Mouse (Mus musculus): ENCODE results near the gene Sun1. TPM values are rescaled to one million over a fixed set of nuclear protein-coding genes. Genes with fewer than 3 reads are reported as not detected.

The Sun1 gene
- total RNA-seq, 1 experiment from 2014 or later = 51.7 TPM

DNA sequence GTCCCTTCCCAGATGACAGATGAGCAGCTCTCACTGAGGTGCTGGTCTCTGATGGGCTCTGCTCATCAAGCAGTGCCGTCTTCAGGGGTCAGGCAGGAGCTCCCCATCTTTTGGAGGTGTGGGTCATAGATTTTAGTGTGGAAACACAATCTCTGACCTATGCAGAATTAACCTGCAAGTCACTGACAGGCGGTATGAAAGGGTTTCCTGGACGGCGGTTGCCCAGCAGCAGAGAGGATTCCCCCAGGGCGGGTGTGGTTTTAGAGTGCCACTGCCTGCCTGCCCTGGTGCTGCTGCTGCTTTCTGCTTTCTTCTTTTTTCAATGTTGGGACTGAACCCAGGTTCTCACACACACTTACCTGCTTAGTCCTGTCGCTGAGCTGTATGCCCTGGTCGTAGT, 6.1 kb downstream of the Sun1 start:
- peak; percentile 69 for ATAC-seq (replicated peaks; ENCODE audit: low read depth, poor library complexity, severe bottlenecking)

DNA sequence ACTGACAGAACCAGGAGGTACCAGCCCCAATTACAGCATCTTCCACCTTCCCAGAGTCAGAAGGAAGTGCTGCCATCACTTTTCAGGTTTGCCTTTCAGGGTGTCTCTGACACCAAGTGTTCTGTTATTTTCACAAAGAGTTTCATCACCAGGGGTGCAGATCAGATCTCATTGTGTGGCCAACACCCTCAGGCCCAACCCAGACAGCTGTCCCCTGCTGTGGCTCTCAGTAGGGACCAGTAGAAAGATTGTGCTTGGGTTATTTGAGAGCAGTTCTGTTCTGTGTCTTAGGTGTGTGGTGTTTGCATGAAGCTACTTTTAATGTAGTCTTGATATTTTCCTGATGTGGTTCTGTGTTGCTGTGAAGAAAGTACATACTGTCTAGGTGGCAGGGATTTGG, 7.7 kb downstream of the Sun1 start:
- ATAC-seq (replicated peaks; ENCODE audit: low read depth, poor library complexity, severe bottlenecking) = no peak

DNA sequence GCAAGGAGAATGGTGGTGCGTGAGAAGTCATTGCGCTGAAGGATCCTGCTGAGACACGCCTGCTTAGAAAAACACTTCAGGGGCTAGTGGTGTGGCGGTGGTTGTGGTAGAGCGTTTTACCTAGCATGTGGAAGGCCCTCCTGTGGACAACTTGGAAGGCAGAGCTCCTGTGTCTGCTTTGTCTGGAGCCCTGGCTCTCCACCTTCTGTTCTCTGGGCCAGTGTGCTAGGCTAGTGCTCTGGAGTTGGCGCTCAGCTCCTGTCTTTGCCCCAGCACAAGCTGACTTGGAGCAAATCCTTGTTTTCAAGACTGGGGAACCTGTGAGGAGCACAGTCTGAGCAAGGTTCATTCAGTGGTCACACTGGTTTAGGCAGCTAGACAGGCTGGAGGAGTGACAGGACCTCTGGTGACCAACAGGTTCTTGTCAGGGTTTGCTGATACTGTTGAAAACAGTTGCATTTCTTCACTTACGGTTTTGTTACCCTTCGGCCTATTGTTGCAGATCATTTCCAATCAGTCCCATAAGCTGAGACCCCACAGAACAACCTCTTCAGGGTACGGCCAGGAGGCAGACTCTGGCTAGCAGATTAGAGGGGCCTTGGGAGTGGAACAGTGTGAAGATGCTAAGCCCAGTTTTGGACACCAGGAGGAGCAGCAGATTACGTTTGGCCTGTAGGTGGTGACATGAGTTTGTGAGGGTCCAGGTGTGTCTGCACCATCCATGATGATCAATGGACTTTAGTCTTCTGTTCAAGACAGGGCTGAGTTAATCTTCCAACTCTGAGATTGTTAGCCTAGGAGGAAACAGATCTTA, 8.6 kb downstream of the Sun1 start:
- no peak; the same call in 1 of the 2 replicates for ATAC-seq (replicated peaks; ENCODE audit: low read depth, poor library complexity, severe bottlenecking)

DNA sequence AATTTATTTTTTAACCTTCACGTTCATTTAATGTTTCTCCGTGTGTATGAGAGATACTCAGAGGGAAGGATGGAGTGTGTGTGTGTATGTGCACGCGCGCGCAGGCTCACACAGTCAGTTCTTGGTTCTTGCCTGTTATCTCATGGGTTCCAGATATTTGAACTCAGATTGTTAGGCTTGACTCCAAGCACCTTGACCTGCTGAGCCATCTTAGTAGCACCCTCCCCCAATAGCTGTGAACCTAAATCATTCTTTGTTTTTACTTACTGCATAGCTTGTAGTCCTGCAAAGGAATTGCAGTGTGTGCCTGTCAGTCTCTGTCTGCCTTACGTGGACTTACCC, 9.2 kb downstream of the Sun1 start:
- ATAC-seq (replicated peaks; ENCODE audit: low read depth, poor library complexity, severe bottlenecking) = no peak

DNA sequence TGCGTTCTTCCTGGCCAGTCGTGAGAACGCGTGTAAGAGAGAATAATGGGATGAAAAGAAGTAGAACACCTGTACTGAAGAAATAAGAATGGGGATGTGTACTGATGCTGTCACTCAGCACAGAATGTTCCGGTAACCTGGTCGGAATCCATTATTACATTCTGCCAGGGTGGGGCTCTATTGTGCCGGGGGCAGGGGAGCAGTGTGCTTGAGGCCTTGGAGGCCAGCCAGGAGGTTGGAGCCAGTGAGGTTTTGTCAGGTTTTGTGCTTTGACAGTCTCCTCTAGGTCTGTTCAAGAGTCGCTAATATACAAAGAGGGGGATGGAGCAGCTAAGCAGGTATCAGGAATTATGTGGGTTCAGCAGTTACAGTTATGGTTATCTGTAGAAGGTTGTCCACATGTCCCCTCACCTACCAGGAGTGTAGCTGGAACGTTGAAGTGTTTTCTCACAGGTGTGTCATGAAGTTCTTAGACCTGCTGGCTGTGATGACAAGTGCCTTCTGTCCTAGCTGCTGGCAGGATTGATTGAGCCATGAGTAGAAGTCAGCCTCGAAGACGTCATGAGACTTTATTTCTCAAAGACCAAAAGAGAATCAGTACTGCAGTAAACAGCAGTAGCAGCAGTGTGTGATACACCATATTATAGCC, 11.4 kb downstream of the Sun1 start:
- ATAC-seq (replicated peaks; ENCODE audit: low read depth, poor library complexity, severe bottlenecking) = no peak

DNA sequence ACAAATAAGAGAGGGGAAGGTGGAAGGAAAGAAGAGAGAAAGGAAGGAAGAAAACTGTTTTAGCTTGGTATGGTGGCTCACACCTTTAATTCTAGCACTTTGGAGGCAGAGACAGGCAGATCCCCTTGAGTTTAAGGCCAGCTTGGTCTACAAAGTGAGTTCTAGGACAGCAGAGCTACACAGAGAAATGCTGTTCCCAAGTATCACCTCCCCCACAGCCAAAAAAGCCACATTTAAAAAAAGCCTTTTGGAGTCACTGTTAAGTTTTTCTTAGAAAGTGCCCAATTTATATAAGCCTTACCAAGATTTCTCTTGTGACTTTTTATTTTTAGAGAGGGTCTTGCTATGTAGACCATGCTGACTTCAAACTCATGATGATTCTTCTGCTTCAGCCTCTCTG, 13.9 kb downstream of the Sun1 start:
- no peak for ATAC-seq (replicated peaks; ENCODE audit: low read depth, poor library complexity, severe bottlenecking)

DNA sequence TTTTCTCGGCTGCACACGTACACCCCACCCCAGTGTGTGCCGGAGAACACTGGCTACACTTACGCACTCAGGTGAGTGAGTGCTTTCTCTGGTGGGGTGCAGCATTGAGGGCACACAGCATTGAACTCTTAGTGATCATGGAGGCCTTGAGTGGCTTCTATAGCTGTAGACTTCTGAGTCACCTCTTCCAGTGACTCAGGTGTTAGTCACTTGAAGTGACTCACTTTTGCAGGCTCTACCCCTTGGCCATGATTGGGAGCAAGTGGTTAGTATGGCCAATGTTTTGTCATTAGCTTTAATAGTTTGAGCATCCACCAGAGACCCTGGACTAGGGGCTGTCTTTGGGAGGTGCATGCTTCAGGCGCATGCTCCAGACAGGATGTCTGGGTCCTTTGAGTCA, 14.7 kb downstream of the Sun1 start:
- no peak for ATAC-seq (replicated peaks; ENCODE audit: low read depth, poor library complexity, severe bottlenecking)

DNA sequence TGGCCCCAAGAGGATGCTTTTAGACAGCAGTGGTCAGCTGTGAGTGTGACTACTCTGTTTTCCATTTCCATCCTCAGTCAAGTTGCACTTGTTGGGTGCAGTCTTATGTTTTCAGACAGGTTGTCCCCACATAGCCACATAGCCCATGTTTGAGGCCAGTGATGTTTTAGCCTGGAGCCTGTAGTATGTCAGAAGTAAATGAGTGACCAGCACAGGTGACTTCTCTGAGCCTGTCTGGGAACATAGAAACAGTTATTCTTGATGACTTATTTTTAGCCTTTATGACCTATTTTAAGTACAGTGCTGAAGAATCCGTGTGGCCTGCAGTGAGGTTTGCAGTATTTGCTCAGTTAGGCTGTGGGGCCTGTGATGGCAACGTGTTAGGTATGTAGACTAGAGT, 15.7 kb downstream of the Sun1 start:
- no peak for ATAC-seq (replicated peaks; ENCODE audit: low read depth, poor library complexity, severe bottlenecking)

DNA sequence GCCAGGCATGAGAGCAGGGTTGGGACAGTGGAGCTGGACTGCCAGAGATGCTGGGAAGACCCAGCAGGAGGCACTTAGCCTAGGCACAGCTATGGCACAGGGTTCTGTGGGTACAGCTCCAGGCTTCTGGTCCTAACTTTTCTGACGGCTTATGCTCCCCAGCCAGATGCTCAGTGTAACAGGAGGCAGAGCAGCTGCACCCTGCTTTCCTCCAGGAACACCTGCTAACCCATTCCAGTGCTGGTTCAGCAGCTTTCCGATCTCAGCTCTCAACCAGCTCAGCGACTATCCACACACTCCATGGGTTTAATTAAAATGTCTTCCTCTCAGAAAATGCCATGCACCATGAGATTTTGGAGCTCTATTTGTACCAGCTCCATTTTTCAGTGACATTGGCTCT, 16.3 kb downstream of the Sun1 start:
- no peak for ATAC-seq (replicated peaks; ENCODE audit: low read depth, poor library complexity, severe bottlenecking)

DNA sequence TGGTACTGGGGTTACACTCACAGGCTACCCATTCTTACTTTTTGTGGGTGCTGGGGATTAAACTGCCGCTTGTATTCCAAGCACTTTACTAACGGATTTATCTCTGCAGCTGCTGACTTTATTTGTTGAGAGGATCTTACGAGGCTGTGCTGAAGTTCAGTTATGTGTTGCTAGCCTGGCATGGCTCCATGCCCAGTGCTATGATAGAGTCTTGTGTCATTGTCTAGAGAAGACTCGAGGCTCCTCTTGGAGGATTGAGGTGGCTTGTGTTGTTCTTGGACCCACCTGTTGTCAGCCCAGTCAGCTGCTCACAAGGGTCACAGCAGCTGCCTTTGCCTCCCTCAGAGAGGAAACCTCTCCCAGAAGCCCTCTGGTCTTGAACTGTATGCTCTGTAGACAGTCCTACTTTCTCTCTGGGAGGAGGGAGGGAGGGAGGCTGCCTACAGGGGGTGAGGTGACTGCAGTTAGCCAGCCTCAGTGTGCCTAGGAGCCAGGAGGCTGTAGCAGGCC, 19.6 kb downstream of the Sun1 start:
- ATAC-seq (replicated peaks; ENCODE audit: low read depth, poor library complexity, severe bottlenecking) = no peak

DNA sequence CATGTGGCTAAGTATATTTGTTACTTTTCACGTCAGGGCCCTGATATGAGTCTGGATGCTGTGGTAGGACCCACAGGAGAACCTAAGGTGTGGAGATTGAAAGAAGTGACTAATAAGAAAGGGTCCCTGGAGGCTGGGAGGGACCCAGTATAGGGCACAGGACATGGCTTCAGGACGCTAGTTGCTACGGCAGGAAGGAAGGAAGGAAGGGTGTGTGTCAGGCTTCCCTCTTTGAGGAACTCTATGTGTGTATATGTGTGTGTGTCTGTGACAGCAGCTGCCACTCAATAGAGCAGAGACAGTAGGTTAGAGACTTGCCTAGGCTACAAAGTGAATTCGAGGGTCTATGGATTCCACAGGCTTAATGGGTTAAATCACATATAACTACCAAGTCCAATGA, 20.2 kb downstream of the Sun1 start:
- no peak for ATAC-seq (replicated peaks; ENCODE audit: low read depth, poor library complexity, severe bottlenecking)

DNA sequence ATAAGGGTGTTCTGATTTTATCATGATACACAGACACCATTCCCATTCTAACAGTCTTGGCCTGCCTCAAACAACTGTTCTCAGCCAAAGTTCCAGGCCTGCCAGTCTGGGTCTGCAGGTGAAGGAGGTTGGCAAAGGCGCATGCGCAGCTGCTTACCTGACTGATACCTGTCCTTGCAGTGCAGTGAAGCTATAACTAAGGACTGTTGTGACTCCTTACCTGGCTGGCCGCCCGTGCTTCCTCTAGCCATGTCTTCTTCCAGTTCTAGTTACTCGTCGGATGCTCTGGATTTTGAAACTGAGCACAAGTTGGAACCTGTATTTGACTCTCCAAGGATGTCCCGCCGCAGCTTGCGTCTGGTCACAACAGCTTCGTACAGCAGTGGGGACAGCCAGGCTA, 22.9 kb downstream of the Sun1 start:
- ATAC-seq (replicated peaks; ENCODE audit: low read depth, poor library complexity, severe bottlenecking) = no peak

DNA sequence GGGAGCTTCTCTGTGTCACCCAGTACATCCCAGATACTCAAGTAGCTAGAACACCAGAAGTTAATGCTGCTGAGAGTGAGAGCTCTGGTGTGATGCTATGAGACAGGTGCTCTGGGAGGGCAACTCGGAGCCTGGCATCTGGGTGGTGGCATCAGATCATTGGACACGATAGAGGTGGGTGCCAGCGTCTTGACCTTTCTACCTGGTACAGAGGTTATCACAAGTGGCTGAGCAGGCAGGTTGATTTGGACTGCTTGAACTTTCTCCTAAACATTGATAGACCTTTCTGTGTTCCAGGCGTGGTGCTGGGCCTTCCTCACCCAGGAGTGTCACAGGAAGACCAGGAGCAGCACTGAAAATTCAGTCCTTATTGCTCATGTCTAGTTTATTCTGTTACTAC, 26.8 kb downstream of the Sun1 start:
- ATAC-seq (replicated peaks; ENCODE audit: low read depth, poor library complexity, severe bottlenecking) = no peak

DNA sequence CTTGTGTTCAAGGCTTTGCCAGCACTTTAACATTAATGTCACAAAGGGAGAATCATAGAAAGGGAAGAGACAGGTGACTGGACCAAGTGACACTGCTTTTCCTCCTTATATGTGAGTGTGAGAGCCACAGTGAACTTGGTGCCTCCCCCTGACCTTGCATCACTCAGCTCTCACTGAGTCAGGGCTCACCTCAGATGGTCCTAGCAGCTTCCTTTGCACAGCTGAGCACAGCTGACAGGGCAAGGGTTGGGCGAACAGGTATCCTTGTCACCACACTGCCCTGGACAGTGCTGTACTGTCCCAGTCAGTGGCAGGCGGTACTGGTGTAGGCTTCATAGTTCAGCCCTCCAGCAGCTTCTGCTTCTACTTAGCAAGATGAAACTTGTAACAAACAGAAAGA, 27.2 kb downstream of the Sun1 start:
- ATAC-seq (replicated peaks; ENCODE audit: low read depth, poor library complexity, severe bottlenecking) = no peak; the same call in 1 of the 2 replicates

DNA sequence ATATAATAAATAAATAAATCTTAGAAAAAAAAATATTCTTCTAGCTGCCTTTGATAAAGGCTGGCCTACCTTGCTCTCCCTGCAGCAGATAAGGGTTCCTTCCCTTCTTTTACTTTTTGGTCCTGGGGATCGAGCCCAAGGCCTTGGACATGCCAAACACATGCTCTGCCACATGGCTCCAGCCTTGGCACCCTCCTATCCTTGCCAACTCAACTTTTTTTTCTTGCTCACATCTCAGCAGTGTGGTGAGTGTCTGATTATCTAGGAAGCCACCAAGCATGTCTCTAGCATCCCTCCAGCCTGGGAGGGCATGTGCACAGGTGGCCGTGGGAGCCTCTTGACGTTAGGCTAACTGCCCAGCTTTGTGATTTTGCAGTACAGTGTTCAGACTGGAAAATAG, 27.9 kb downstream of the Sun1 start:
- no peak for ATAC-seq (replicated peaks; ENCODE audit: low read depth, poor library complexity, severe bottlenecking)

DNA sequence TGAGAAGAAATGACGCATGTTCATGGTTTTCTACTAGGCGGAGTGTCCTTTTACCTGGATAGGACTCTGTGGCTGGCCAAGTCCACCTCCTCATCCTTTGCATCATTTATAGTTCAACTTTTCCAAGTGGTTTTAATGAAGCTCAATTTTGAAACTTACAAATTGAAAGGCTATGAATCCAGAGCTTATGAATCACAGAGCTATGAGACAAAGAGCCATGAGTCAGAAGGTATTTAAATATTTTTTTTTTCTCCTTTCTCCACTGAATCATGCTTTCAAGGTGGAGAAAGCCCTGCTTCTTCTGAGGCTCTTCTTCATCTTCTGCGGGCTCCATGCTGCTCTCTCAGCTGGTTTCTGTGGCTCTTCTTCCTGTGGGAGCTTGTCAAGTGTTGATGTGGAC, 29.3 kb downstream of the Sun1 start:
- ATAC-seq (replicated peaks; ENCODE audit: low read depth, poor library complexity, severe bottlenecking) = no peak

DNA sequence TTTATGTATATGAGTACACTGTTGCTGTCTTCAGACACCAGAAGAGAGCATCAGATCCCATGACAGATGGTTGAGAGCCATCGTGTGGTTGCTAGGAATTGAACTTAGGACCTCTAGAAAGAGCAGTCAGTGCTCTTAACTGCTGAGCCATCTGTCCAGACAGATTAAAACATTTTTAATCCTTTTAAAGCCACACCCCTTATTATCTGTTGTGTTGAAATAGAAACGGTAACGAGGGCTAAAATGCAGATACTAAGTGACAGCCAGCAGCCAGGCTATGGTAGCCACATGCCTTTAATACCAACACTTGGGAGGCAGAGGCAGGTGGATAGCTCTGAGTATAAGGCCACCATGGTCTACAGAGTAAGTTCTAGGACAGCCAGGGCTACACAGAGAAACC, 31.6 kb downstream of the Sun1 start:
- ATAC-seq (replicated peaks; ENCODE audit: low read depth, poor library complexity, severe bottlenecking) = no peak

DNA sequence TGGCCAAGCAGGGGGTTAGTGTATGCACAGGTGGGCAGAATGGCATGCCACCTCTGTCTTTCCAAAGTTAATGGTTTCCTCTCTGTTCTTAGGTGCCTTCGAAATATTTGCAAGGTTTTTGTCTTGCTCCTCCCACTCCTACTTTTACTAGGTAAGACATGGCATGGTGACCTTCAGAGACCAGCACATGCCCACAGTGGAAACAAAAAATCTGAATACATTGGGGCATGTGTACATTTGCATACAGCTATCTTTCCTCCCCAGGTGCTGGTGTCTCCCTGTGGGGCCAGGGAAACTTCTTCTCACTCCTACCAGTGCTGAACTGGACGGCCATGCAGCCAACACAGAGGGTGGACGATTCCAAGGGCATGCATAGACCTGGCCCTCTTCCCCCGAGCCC, 34.0 kb downstream of the Sun1 start:
- no peak for ATAC-seq (replicated peaks; ENCODE audit: low read depth, poor library complexity, severe bottlenecking)

DNA sequence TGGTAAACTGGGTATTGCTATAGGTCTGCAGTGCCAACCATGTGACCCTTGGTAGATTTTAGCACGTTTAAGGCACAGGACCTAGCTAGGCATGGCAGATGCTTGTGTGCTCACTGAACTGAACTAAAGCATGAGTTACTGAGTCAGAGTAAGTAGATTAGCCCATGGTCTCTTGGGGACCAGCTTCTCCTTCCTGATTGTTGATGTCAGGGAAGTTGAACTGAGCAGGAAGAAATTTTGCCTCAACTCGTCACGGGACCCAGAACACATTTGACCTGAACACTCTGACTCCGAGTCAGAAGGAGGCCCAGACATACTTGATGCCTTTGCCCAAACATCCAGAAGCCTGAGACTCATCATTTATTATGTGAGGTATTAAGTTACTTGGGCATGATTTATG, 37.0 kb downstream of the Sun1 start:
- ATAC-seq (replicated peaks; ENCODE audit: low read depth, poor library complexity, severe bottlenecking) = no peak

DNA sequence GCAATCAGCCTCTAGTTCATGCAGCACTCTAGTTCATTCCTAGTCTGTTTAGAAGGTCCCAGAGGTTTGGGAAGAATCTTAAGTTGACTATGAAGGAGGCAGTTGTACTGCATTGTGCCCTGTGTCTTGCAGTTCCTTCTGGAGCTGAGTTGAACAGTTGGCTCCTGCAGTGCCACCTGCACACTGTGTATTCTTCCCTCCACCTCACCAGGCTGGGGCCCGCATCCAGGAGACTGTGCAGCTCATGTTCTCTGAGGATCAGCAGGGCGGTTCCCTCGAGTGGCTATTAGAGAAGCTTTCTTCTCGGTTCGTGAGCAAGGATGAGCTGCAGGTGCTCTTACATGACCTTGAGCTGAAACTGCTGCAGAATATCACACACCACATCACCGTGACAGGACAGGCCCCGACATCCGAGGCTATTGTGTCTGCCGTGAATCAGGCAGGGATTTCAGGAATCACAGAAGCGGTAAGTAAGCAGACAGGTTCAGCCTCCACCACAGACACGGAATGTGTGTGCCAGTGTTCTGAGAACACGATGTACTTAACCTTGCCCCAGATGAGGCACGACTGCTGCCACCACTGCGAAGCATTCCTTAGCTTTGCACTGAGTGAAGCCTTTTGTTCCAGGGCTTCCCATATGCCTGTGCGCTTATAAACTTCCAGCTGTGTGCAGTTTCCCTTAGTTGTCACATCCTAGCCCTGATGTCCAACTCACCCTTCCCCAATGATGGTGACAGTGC, 40.8 kb downstream of the Sun1 start:
- ATAC-seq (replicated peaks; ENCODE audit: low read depth, poor library complexity, severe bottlenecking) = no peak

DNA sequence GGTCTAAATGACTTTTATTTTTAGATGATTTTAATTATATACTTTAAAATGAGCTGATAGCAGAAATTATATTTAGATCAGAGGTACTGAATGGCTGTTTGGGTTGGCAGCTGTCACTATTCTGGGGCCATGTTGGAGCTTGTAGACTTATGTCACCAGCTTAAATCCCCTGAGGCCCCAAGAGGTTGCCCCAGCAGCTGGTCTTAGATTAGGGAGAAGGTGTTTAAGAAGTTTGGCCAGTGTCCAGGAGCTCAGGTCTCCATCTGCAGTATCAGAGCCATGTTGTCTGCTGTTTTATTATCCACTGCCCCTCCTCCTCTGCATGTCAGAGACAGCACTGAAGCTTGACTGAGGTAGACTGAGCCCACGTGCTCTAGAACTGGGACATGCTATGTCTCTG, 42.9 kb downstream of the Sun1 start:
- ATAC-seq (replicated peaks; ENCODE audit: low read depth, poor library complexity, severe bottlenecking) = no peak; the same call in 1 of the 2 replicates

All from common myeloid progenitor, adult 5-6 weeks (primary cell).